Mouse (Mus musculus) ES-E14 (cell line): ENCODE data around the gene Ldlr. TPM values are rescaled to one million over a fixed set of nuclear protein-coding genes. Genes with fewer than 3 reads are reported as not detected.

ENCODE experiments used
- DNase-seq: peaks from one replicate; pipeline ENCODE4 v3.0.0-alpha.2; 2013; ENCODE audit warnings: low read depth, low spot score
- H3K27ac ChIP-seq: 2 replicates; pipeline ENCODE4 v1.5.1; 2012; ENCODE audit warnings: low read depth, mild to moderate bottlenecking, low read length, moderate library complexity, mixed read lengths; ENCODE audit not compliant: poor library complexity, insufficient read depth, severe bottlenecking
- H3K36me3 ChIP-seq: 2 replicates; pipeline ENCODE4 v1.6.1; 2012; ENCODE audit warnings: mild to moderate bottlenecking, low read length, moderate library complexity, mixed read lengths; ENCODE audit not compliant: control insufficient read depth, poor library complexity, insufficient read depth, severe bottlenecking
- H3K4me1 ChIP-seq, 2 experiments: fragments of 150-350 bp in 1 of 2; sonication (generic) in 1 of 2; 2 replicates each; pipeline ENCODE4 v1.6.1; 2012; ENCODE audit warnings: low read length in 2 of 2, mild to moderate bottlenecking in 1 of 2, mixed read lengths in 1 of 2; ENCODE audit not compliant: control insufficient read depth in 2 of 2, insufficient read depth in 2 of 2, poor library complexity in 1 of 2
- H3K4me3 ChIP-seq, 2 experiments: fragments of 150-350 bp in 1 of 2; sonication (generic) in 1 of 2; 2 replicates each; pipeline ENCODE4 v1.5.1; 2012; ENCODE audit warnings: low read length in 2 of 2, low read depth in 1 of 2, mild to moderate bottlenecking in 1 of 2, mixed read lengths in 1 of 2; ENCODE audit not compliant: insufficient read depth in 1 of 2, poor library complexity in 1 of 2, severe bottlenecking in 1 of 2
- H3K9ac ChIP-seq: 2 replicates; pipeline ENCODE4 v1.6.1; 2012; ENCODE audit warnings: low read depth, mild to moderate bottlenecking, low read length, mixed read lengths; ENCODE audit not compliant: poor library complexity, insufficient read depth, severe bottlenecking
- H3K9me3 ChIP-seq: fragments of 150-350 bp; sonication (generic); 2 replicates; pipeline ENCODE4 v1.6.1; 2012; ENCODE audit warnings: low read depth, mild to moderate bottlenecking, low read length; ENCODE audit not compliant: control insufficient read depth, insufficient read depth
- CHD2 ChIP-seq: IDR thresholded peaks from 2 replicates; pipeline ENCODE4 v1.6.1; 2014; ENCODE audit warnings: mild to moderate bottlenecking, low read depth, low read length, inconsistent platforms
- HCFC1 ChIP-seq: IDR thresholded peaks from 2 replicates; pipeline ENCODE4 v1.6.1; 2012; ENCODE audit warnings: low read length, inconsistent platforms, borderline replicate concordance; ENCODE audit not compliant: insufficient read depth
- MAFK ChIP-seq: IDR thresholded peaks from 2 replicates; pipeline ENCODE4 v1.6.1; 2014; ENCODE audit warnings: mild to moderate bottlenecking, low read depth, low read length, inconsistent platforms; ENCODE audit not compliant: insufficient read depth
- ZC3H11A ChIP-seq: IDR thresholded peaks from 2 replicates; pipeline ENCODE4 v1.6.1; 2012; ENCODE audit warnings: low read depth, mild to moderate bottlenecking, inconsistent platforms, low read length, borderline replicate concordance
- ZNF384 ChIP-seq: IDR thresholded peaks from 2 replicates; pipeline ENCODE4 v1.6.1; 2012; ENCODE audit warnings: low read depth, low read length, inconsistent platforms
- in situ Hi-C, 2 experiments: fragments of 600-800 bp; cut with MboI; formaldehyde crosslinking; loops; one replicate each; pipeline ENCODE4 v1.15.1; 2025; ENCODE audit warnings: low sequenced_read_pairs in 2 of 2, inconsistent platforms in 1 of 2; ENCODE audit not compliant: unreplicated experiment in 2 of 2
- total RNA-seq: library from RNA; depleted of rRNA; stranded (reverse); fragments of 300-350 nt; gene quantifications from 2 replicates; pipeline ENCODE4 v1.2.3, GENCODE M21; 2012; rRNA removed

The Ldlr gene
- total RNA-seq, 1 experiment = 95.7 TPM

DNA sequence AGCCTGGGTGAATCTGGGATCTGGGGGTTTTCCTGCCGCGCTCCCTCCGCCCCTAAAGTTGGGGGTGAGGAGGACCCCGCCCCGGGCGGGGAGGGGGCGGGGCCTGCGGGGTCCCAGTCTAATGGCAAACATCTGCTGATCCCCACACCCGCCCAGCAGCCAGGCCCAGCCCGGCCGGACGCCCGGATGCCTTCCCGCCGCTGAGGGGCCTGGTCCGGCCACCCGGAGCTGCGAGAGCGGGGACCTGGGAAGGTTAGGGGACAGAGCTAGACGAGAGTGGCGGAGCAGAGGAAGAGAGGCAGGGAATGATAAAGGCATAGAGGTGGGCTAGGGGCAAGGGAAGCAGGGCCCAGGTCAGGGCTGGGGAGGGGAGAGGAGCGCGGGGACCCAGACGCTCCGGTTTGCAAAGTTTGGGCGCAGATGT lies 74.7 kb downstream of the Ldlr start:
- H3K4me3 ChIP-seq = peak overlapping the region; percentile 88 to 92
- H3K9ac ChIP-seq = peak overlapping the region; percentile 93
- peaks cover 44% of the 10 kb centered on the region for H3K36me3 ChIP-seq
- in situ Hi-C loops = no loop called here
- peaks cover 12 to 13% of the 10 kb centered on the region in 2 experiments; a peak in 3 of 4 replicates for H3K4me1 ChIP-seq
- peak overlapping the region; percentile 83 for H3K27ac ChIP-seq
- no peak for DNase-seq
- H3K9me3 ChIP-seq = no peaks in the 10 kb centered on the region
- TF ChIP-seq MAFK = no peak
- no peak for TF ChIP-seq CHD2
- TF ChIP-seq ZC3H11A = no peak
- no peak for TF ChIP-seq ZNF384
- TF ChIP-seq HCFC1 = no peak

DNA sequence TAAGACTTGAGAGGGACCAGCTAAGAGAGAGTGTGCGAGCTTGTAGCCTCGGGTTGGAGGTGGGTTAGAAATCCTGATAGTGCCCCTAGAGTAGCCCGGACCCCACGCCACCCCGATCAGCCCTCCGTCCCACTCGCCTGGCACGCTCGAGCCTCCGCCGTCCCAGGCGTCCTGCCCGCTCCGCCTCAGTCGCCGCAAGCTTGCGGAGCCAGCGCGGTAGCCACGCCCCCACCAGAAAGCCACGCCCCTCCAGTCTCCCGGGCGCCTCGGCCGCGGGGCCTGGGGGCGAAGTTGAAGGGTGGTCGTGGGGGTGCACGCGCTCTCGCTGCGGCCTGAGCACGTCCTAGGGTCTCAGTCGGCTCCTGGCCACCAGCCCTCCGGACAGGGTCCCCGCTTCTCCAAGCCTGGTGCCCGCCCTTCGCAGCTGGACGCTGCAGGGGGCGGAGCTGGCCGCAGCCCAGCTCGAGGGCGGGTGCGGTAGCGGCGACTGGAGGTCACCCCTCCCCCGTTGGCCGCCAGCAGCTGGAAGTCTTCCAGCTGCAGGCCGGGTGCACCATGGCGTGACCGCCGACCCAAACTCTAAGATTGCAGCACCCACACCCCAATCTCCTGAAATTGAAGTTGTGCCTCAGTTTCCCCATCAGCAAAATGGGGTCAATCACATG lies 75.2 kb downstream of the Ldlr start, which contains the start of gene Kank2:
Gene Kank2, minus strand, starts transcription at position 400 of the 665 bp plus-strand sequence.
- Histone ChIP-seq H3K4me3 (peak within 1 kb of the TSS; percentile 88 to 92), H3K36me3 (peaks cover 45% of the 10 kb centered on the region), H3K9ac (peak within 1 kb of the TSS; percentile 93), H3K9me3 (no peaks in the 10 kb centered on the region), H3K4me1 (peaks cover 12% of the 10 kb centered on the region in 2 experiments; a peak in 3 of 4 replicates), H3K27ac (peak within 1 kb of the TSS; percentile 83)
- peak; percentile 50; the same call in 1 of the 2 replicates for TF ChIP-seq HCFC1
- no peak for TF ChIP-seq MAFK
- in situ Hi-C loops = no loop called here
- no peak for DNase-seq

DNA sequence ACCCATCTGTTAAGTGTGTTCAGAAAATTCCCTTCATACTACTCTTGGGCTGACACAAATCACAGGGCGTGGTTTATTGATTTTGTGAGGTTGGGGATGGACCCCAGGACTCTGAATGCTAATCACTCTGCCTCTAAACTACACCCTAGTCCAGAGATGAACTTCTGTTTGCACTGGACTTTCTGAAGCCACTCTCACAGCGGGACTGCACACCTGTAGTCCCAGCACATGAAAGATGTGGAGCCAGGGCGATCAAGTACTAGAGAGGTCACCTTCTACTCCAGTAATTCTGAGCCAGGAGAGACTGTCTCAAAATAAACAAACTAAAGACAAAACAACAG lies 75.7 kb downstream of the Ldlr start:
- H3K27ac ChIP-seq = peak overlapping the region; percentile 83; the same call in 1 of the 2 replicates
- in situ Hi-C loops = no loop called here
- peak overlapping the region; percentile 88 to 92 for H3K4me3 ChIP-seq
- no peak overlapping the region for H3K9ac ChIP-seq
- no peaks in the 10 kb centered on the region for H3K9me3 ChIP-seq
- peaks cover 44% of the 10 kb centered on the region for H3K36me3 ChIP-seq
- TF ChIP-seq MAFK (no peak), ZNF384 (no peak), CHD2 (no peak), HCFC1 (no peak), ZC3H11A (no peak)
- DNase-seq = no peak
- H3K4me1 ChIP-seq = peaks cover 12% of the 10 kb centered on the region in 2 experiments; a peak in 3 of 4 replicates

Other genes starting within 250 kb of the Ldlr start
- gene Tmed1, start 213.2 kb upstream of the Ldlr start, total RNA-seq = 133 and 191 TPM in 2 replicates
- gene AB124611, start 197.3 kb upstream of the Ldlr start, total RNA-seq = not detected in 2 replicates
- 60.0 and 67.3 TPM in 2 replicates for gene Carm1, start 176.6 kb upstream of the Ldlr start, total RNA-seq
- 22.6 and 24.7 TPM in 2 replicates for gene Timm29, start 130.8 kb upstream of the Ldlr start, total RNA-seq
- 22.8 and 23.6 TPM in 2 replicates for gene Yipf2, start 130.7 kb upstream of the Ldlr start, total RNA-seq
- gene Smarca4, start 107.3 kb upstream of the Ldlr start, total RNA-seq = 104 and 122 TPM in 2 replicates
- gene Spc24, start 36.8 kb downstream of the Ldlr start, total RNA-seq = 127 and 169 TPM in 2 replicates
- 32.6 and 51.6 TPM in 2 replicates for gene Kank2, start 75.3 kb downstream of the Ldlr start, total RNA-seq
- 0.48 TPM in 1 of 2 replicates, not detected in the other for gene Angptl8, start 112.0 kb downstream of the Ldlr start, total RNA-seq
- 45.4 and 144 TPM in 2 replicates for gene Dock6, start 129.2 kb downstream of the Ldlr start, total RNA-seq
- gene Rab3d, start 194.7 kb downstream of the Ldlr start, total RNA-seq = 4.4 and 9.5 TPM in 2 replicates
- gene Ccdc159, start 204.0 kb downstream of the Ldlr start, total RNA-seq = 1.8 and 1.9 TPM in 2 replicates
- gene Tmem205, start 204.1 kb downstream of the Ldlr start, total RNA-seq = 38.1 and 75.3 TPM in 2 replicates
- 2.0 and 2.6 TPM in 2 replicates for gene Plppr2, start 213.6 kb downstream of the Ldlr start, total RNA-seq
- gene Swsap1, start 232.3 kb downstream of the Ldlr start, total RNA-seq = 9.5 and 10.8 TPM in 2 replicates
- 1.7 and 3.9 TPM in 2 replicates for gene Epor, start 240.0 kb downstream of the Ldlr start, total RNA-seq